Mouse (Mus musculus) kidney, embryonic 15.5 days (tissue): ENCODE data around the gene Olfm1. TPM values are rescaled to one million over a fixed set of nuclear protein-coding genes. Genes with fewer than 3 reads are reported as not detected.

Experiments
- ATAC-seq: fragments of 200-750 bp; cut with Nextera tagmentation; replicated peaks from 2 replicates; pipeline ENCODE4 v1.8.0; 2017; ENCODE audit warnings: moderate TSS enrichment; ENCODE audit not compliant: low FRiP score
- H3K27ac ChIP-seq: fragments of 300-500 bp; sonication (generic); 2 replicates; pipeline ENCODE4 v1.5.1; 2015; ENCODE audit warnings: mild to moderate bottlenecking, inconsistent platforms
- H3K27me3 ChIP-seq: fragments of 300-500 bp; sonication (generic); 2 replicates; pipeline ENCODE4 v1.6.1; 2015; ENCODE audit warnings: inconsistent platforms
- H3K36me3 ChIP-seq: fragments of 300-500 bp; sonication (generic); 2 replicates; pipeline ENCODE4 v1.6.1; 2015; ENCODE audit warnings: inconsistent platforms
- H3K4me1 ChIP-seq: fragments of 300-500 bp; sonication (generic); 2 replicates; pipeline ENCODE4 v1.6.1; 2015; ENCODE audit warnings: inconsistent platforms
- H3K4me2 ChIP-seq: fragments of 300-500 bp; sonication (generic); 2 replicates; pipeline ENCODE4 v1.6.1; 2015; ENCODE audit warnings: moderate library complexity, mild to moderate bottlenecking, inconsistent platforms
- H3K4me3 ChIP-seq: fragments of 300-500 bp; sonication (generic); replicated peaks from 2 replicates; pipeline ENCODE4 v1.5.1; 2015; ENCODE audit warnings: mild to moderate bottlenecking, inconsistent platforms
- H3K9ac ChIP-seq: fragments of 300-500 bp; sonication (generic); 2 replicates; pipeline ENCODE4 v1.6.1; 2015; ENCODE audit warnings: mild to moderate bottlenecking, inconsistent platforms
- H3K9me3 ChIP-seq: fragments of 300-500 bp; sonication (generic); replicated peaks from 2 replicates; pipeline ENCODE4 v1.6.1; 2016; ENCODE audit warnings: inconsistent platforms
- whole genome bisulfite sequencing: fragments of 180-500 bp; shearing (Covaris S2); methylation state at CpG from one replicate; pipeline ENCODE4 v1.1.7; 2015; ENCODE audit warnings: mixed read lengths; 5-methylcytosine and 5-hydroxymethylcytosine counted together
- polyA plus RNA-seq: library from polyadenylated mRNA; unstranded; fragments of >200 nt; fragmentation: Nextera tagmentation; extraction: Ambion mirVana; gene quantifications from 2 replicates; pipeline ENCODE4 v1.2.1, GENCODE M21; 2015

The Olfm1 gene
- 15.0 and 16.9 TPM in 2 replicates for polyA plus RNA-seq

- H3K4me2 ChIP-seq: peak within 1 kb of the TSS; percentile 94
- no peaks in the 10 kb centered on the region for H3K36me3 ChIP-seq
- peak within 1 kb of the TSS; percentile 60 for H3K4me3 ChIP-seq
- H3K4me1 ChIP-seq: peaks cover 17% of the 10 kb centered on the region
- H3K9ac ChIP-seq: peak within 1 kb of the TSS; percentile 50
- peaks cover 36% of the 10 kb centered on the region for H3K27me3 ChIP-seq
- under 1% methylated on average over 75 of the region's 76 CpGs for WGBS
- ATAC-seq: peak; percentile 79
- H3K9me3 ChIP-seq: no peaks in the 10 kb centered on the region
- no peak within 1 kb of the TSS for H3K27ac ChIP-seq
Observed at GRCm38 (mm10) chr2:28192821-28193689, at the start of gene Olfm1. Olfm1 (plus strand) TSS chr2:28192992.

- 33% methylated on average over 13 of the region's 13 CpGs for WGBS
- H3K9ac ChIP-seq: no peak overlapping the region
- ATAC-seq: no peak
Observed at GRCm38 (mm10) chr2:28143417-28144045, 49.3 kb upstream of the Olfm1 start.

DNA sequence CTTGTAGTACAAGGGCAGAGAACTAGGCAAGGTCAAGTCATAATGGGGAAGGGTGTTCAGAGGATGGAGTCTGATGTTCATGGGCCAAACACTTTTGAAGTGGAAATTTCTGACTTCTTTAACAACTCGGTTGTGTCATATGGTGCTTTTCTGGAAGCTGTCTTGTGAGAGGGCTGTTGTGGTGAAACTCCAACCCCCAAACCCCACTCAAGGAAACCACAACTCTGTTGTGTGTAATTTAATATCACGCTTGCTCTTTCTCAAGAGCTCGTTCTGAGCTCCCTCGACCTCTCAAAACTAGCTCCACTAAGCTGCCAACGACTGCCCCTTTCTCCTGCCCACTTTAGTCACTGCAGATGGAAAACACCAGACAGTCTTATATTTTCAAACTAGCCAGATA lies 47.1 kb upstream of the Olfm1 start:
- ATAC-seq: no peak
- Histone ChIP-seq H3K4me2 (no peak overlapping the region), H3K36me3 (no peaks in the 10 kb centered on the region), H3K27me3 (no peaks in the 10 kb centered on the region), H3K9me3 (no peaks in the 10 kb centered on the region; the same call in 1 of the 2 replicates), H3K4me3 (no peak overlapping the region), H3K4me1 (peaks cover 27% of the 10 kb centered on the region), H3K9ac (no peak overlapping the region), H3K27ac (no peak overlapping the region)
- WGBS: 71% methylated on average over 5 of the region's 5 CpGs

More at GRCm38 (mm10) chr2:28143417-28144045, 49.3 kb upstream of the Olfm1 start:
- Histone ChIP-seq H3K4me2 (no peak overlapping the region), H3K4me3 (no peak overlapping the region), H3K4me1 (peaks cover 19% of the 10 kb centered on the region), H3K27me3 (no peaks in the 10 kb centered on the region), H3K9me3 (no peaks in the 10 kb centered on the region; the same call in 1 of the 2 replicates), H3K27ac (no peak overlapping the region), H3K36me3 (no peaks in the 10 kb centered on the region)

DNA sequence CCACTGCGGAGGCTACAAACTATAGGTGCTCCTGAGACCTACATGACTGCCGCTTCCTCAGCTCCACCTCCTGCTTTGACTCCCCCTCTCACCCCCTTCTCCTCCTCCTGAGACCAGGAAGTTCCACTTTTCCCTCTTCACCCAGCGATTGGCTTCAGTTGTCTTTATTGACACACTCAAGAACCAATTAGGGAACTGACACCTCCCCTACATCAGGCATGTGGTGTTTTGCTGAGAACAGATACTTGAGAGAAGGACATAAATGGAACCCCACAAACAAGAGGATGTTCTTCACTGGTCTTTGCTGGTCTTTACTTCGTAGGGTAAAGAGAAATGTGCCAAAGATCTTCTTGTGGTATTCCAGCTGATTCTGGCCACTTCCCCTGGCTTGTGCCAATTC lies 46.6 kb upstream of the Olfm1 start:
- H3K9me3 ChIP-seq: no peaks in the 10 kb centered on the region; the same call in 1 of the 2 replicates
- H3K4me2 ChIP-seq: no peak overlapping the region
- H3K36me3 ChIP-seq: no peaks in the 10 kb centered on the region
- peaks cover 27% of the 10 kb centered on the region for H3K4me1 ChIP-seq
- 76% methylated on average over 4 of the region's 4 CpGs for WGBS
- no peaks in the 10 kb centered on the region for H3K27me3 ChIP-seq
- ATAC-seq: no peak
- no peak overlapping the region for H3K9ac ChIP-seq
- H3K4me3 ChIP-seq: no peak overlapping the region
- no peak overlapping the region for H3K27ac ChIP-seq

DNA sequence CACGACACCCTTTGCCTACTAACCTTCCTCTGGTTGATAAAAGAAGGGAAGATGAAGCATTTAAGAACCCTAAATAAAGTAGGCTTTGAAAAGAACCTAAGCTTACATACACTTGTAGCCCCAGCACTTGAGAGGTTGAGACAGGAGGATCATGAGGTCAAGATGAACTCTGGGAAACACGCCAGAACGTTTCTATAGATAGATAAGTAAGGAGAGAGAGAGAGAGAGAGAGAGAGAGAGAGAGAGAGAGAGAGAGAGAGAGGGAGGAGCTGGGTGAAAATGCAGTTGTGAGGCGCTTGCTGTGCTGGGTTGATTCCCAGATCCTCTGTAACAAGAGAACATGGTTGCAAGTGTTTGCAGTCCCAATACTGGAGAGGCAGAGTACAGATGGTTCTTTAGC lies 46.1 kb upstream of the Olfm1 start:
- Histone ChIP-seq H3K4me1 (peaks cover 27% of the 10 kb centered on the region), H3K4me2 (no peak overlapping the region), H3K36me3 (no peaks in the 10 kb centered on the region), H3K27me3 (no peaks in the 10 kb centered on the region), H3K9ac (no peak overlapping the region), H3K9me3 (no peaks in the 10 kb centered on the region; the same call in 1 of the 2 replicates), H3K4me3 (no peak overlapping the region), H3K27ac (no peak overlapping the region)
- no peak for ATAC-seq
- WGBS: 71% methylated on average over 4 of the region's 4 CpGs

DNA sequence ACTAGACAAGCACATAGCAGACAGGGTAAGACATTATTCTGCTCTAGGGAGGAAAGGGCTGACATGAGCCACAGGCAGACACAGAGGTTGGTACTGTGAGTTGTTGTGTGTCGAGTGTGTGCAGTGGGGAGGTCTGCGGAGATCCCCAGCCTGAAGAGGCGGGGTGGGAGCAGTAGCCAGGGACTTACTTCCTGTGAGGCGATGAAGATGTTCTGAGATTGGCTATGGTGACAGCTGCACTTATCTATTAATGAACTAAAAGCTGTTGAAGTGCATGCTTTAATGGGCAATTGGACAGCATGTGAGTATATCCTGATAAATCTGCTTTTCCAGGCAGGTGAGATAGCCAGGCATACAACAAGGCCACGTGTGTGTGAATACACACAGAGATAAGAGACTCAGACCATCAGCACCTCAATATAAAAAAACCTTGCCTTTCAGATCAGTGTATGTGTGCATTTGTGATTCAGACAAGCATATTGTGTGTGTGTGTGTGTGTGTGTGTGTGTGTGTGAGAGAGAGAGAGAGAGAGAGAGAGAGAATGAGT lies 45.5 kb upstream of the Olfm1 start:
- Histone ChIP-seq H3K4me3 (no peak overlapping the region), H3K36me3 (no peaks in the 10 kb centered on the region), H3K9me3 (no peaks in the 10 kb centered on the region; the same call in 1 of the 2 replicates), H3K4me1 (peaks cover 27% of the 10 kb centered on the region), H3K27ac (no peak overlapping the region), H3K9ac (no peak overlapping the region), H3K27me3 (no peaks in the 10 kb centered on the region), H3K4me2 (no peak overlapping the region)
- no peak for ATAC-seq
- WGBS: 82% methylated on average over 5 of the region's 5 CpGs

- WGBS: 29% methylated on average over 11 of the region's 11 CpGs
- no peaks in the 10 kb centered on the region; the same call in 1 of the 2 replicates for H3K9me3 ChIP-seq
- no peak for ATAC-seq
Observed at GRCm38 (mm10) chr2:28149688-28150087, 43.1 kb upstream of the Olfm1 start.

DNA sequence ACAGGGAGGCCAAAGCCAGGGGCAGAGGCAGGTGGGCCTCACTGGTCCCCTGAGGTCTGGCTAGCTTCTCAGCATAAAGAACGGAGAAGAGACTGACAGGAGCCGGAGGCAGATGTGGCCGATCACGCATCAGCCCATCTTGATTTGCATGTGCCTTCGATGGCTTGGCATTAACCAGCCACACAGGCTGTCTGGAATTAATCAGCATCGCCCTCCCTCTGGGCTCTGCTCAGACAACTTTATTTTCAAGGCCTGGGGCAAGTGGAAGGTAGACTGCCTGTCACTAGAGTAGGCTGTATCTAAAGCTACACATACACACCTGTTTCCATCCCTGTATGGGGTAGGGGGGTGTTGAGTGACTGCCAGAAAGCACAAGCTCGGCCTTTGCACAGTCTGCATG lies 32.2 kb upstream of the Olfm1 start:
- Histone ChIP-seq H3K9me3 (no peaks in the 10 kb centered on the region), H3K36me3 (no peaks in the 10 kb centered on the region), H3K4me2 (no peak overlapping the region), H3K4me3 (no peak overlapping the region), H3K27ac (no peak overlapping the region), H3K27me3 (no peaks in the 10 kb centered on the region), H3K9ac (no peak overlapping the region), H3K4me1 (no peaks in the 10 kb centered on the region)
- no peak for ATAC-seq
- 77% methylated on average over 7 of the region's 7 CpGs for WGBS

More at GRCm38 (mm10) chr2:28149688-28150087, 43.1 kb upstream of the Olfm1 start:
- Histone ChIP-seq H3K4me1 (peaks cover 20% of the 10 kb centered on the region), H3K4me2 (no peak overlapping the region), H3K27me3 (no peaks in the 10 kb centered on the region), H3K27ac (no peak overlapping the region), H3K4me3 (no peak overlapping the region), H3K36me3 (no peaks in the 10 kb centered on the region), H3K9ac (no peak overlapping the region)

GRCm38 (mm10) chr2:28165570-28165969 lies 27.2 kb upstream of the Olfm1 start:
- Histone ChIP-seq H3K4me2 (no peak overlapping the region), H3K27me3 (no peaks in the 10 kb centered on the region), H3K36me3 (no peaks in the 10 kb centered on the region), H3K4me3 (no peak overlapping the region), H3K27ac (no peak overlapping the region), H3K4me1 (no peaks in the 10 kb centered on the region), H3K9ac (no peak overlapping the region), H3K9me3 (no peaks in the 10 kb centered on the region)
- ATAC-seq: no peak
- WGBS: 62% methylated on average over 8 of the region's 8 CpGs

DNA sequence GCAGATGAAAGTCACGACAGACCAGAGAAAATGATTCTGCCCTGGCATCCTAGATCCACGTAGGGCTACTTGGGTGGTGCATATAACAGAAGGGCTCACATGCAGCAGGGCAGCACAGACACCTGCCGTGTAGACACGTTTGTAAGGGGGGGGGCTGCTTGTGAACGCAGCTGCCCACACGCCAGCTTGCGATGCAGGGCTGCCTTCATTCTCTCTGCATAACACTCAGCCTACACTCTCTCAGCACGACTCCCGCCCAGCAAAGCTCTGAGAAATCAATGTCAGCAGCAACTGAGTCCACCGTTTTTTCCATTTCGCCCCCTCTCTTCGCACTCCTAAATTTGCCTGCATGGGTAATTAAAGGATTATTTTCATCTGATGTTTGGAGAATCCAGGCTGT lies 23.5 kb upstream of the Olfm1 start:
- no peak overlapping the region for H3K4me2 ChIP-seq
- no peaks in the 10 kb centered on the region for H3K9me3 ChIP-seq
- H3K4me3 ChIP-seq: no peak overlapping the region
- no peak overlapping the region for H3K27ac ChIP-seq
- no peak overlapping the region for H3K9ac ChIP-seq
- ATAC-seq: no peak
- no peaks in the 10 kb centered on the region for H3K27me3 ChIP-seq
- no peaks in the 10 kb centered on the region for H3K36me3 ChIP-seq
- peaks cover 4% of the 10 kb centered on the region; the same call in 1 of the 2 replicates for H3K4me1 ChIP-seq
- WGBS: 77% methylated on average over 12 of the region's 12 CpGs

GRCm38 (mm10) chr2:28171962-28172361 lies 20.8 kb upstream of the Olfm1 start:
- H3K9ac ChIP-seq: no peak overlapping the region
- no peak overlapping the region for H3K4me2 ChIP-seq
- H3K27me3 ChIP-seq: no peaks in the 10 kb centered on the region
- no peaks in the 10 kb centered on the region for H3K9me3 ChIP-seq
- H3K4me3 ChIP-seq: no peak overlapping the region
- peaks cover 4% of the 10 kb centered on the region; the same call in 1 of the 2 replicates for H3K4me1 ChIP-seq
- no peak for ATAC-seq
- WGBS: 87% methylated on average over 6 of the region's 6 CpGs
- H3K27ac ChIP-seq: no peak overlapping the region
- no peaks in the 10 kb centered on the region for H3K36me3 ChIP-seq
